Mouse (Mus musculus) G1E (cell line): ENCODE data around the gene Rora. TPM values are rescaled to one million over a fixed set of nuclear protein-coding genes. Genes with fewer than 3 reads are reported as not detected.

ENCODE experiments used
- ATAC-seq: 2 replicates; pipeline ENCODE4 v1.8.0; 2016; ENCODE audit warnings: mild to moderate bottlenecking; ENCODE audit not compliant: insufficient number of reproducible peaks, poor library complexity, low FRiP score, severe bottlenecking; ENCODE audit errors: extremely low read depth
- DNase-seq: peaks from one replicate; pipeline ENCODE4 v3.0.0; 2012; ENCODE audit warnings: low spot score
- H3K27me3 ChIP-seq: 2 replicates; pipeline ENCODE4 v1.6.1; 2012; ENCODE audit warnings: mild to moderate bottlenecking, low read length, inconsistent platforms; ENCODE audit not compliant: insufficient read depth
- H3K36me3 ChIP-seq: replicated peaks from 2 replicates; pipeline ENCODE3; 2012; ENCODE audit warnings: mild to moderate bottlenecking, inconsistent platforms
- H3K4me1 ChIP-seq: 2 replicates; pipeline ENCODE4 v1.6.1; 2012; ENCODE audit warnings: low read depth, low read length, inconsistent platforms, mixed read lengths; ENCODE audit not compliant: insufficient read depth
- H3K4me3 ChIP-seq: 2 replicates; pipeline ENCODE4 v1.5.1; 2012; ENCODE audit warnings: low read depth, mild to moderate bottlenecking, inconsistent platforms, low read length, moderate library complexity, mixed read lengths
- H3K9me3 ChIP-seq: replicated peaks from 2 replicates; pipeline ENCODE4 v1.6.1; 2012; ENCODE audit warnings: inconsistent platforms
- CTCF ChIP-seq: IDR thresholded peaks from 2 replicates; pipeline ENCODE4 v1.5.1; 2012; ENCODE audit warnings: low read depth, low read length, inconsistent platforms, mixed read lengths
- GATA1 ChIP-seq: IDR thresholded peaks from 2 replicates; pipeline ENCODE4 v1.6.1; 2012; ENCODE audit warnings: borderline replicate concordance, low read length, inconsistent platforms, mixed read lengths
- GATA2 ChIP-seq: IDR thresholded peaks from 2 replicates; pipeline ENCODE4 v1.6.1; 2012; ENCODE audit warnings: low read depth, low read length, inconsistent platforms, borderline replicate concordance
- POLR2AphosphoS5 ChIP-seq: IDR thresholded peaks from 2 replicates; pipeline ENCODE4 v1.6.1; 2012; ENCODE audit warnings: low read depth, low read length, inconsistent platforms; ENCODE audit not compliant: insufficient replicate concordance
- TAL1 ChIP-seq: conservative IDR thresholded peaks from 2 replicates; pipeline ENCODE4 v1.6.1; 2012; ENCODE audit warnings: low read depth, low read length, inconsistent platforms, mixed read lengths
- polyA plus RNA-seq: library from polyadenylated mRNA; stranded (reverse); fragments of >175 nt; gene quantifications from 2 replicates; pipeline ENCODE4 v1.2.3, GENCODE M21; 2012
- total RNA-seq, 2 experiments: library from RNA; stranded (forward) in 1 of 2; stranded (reverse) in 1 of 2; fragments of 200-1000 nt in 1 of 2; fragments of >200 nt in 1 of 2; fragmentation: Nextera tagmentation in 1 of 2; gene quantifications; 2 replicates each; pipeline ENCODE4 v1.2.3; 2014 to 2017

Gene Rora
- total and polyA plus RNA-seq, 3 experiments, result 0.11 TPM; not detected in 2

DNA sequence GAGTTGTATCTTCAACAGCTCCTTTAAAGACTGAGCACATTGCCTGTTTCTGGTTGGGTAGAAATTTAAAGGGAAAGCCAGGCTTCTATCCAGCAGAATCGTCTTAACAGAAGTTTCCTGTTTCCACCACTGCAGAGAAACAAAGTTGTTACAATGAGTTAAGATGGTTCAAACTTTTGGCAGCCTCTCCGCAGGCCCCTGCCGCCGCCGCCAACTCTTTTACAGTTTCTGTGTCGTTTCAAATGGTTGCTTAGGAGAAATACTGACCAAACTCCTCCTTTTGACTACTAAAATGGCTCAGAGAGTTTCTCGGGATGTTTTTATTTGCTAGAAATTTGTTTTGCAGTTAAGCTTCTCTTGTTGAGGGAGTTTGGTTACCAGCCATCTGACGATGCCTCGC, 647.9 kb downstream of the Rora start:
- Histone ChIP-seq H3K9me3 (no peaks in the 10 kb centered on the region), H3K4me3 (no peak overlapping the region), H3K4me1 (no peaks in the 10 kb centered on the region), H3K27me3 (no peaks in the 10 kb centered on the region), H3K36me3 (no peaks in the 10 kb centered on the region)
- DNase-seq (no peak), ATAC-seq (no peak)
- no peak for TF ChIP-seq GATA1
- TF ChIP-seq CTCF, result no peak
- TF ChIP-seq TAL1, result no peak
- no peak for TF ChIP-seq POLR2AphosphoS5
- TF ChIP-seq GATA2, result no peak

DNA sequence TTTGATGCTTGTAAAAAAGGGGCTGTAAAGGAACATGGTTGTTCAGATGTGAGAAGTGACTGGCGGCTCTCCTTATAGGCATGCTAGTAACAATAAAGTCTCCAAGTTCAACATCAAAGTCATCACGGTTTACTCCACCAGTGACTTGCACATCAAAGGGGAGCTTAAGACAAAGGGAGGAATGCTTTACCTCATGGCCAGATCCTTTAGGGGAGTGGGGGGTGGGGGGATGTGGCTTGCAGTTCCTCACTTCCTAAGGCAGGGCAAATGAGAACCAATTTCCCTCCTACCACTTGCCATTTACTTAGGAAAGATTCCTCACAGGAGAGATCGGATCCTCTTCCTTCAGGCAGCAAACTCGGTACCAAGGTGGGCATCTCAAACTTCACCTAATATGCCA, 648.4 kb downstream of the Rora start:
- no peak overlapping the region for H3K4me3 ChIP-seq
- H3K9me3 ChIP-seq, result no peaks in the 10 kb centered on the region
- no peak for TF ChIP-seq CTCF
- no peak for TF ChIP-seq POLR2AphosphoS5
- no peak for TF ChIP-seq GATA1
- TF ChIP-seq TAL1, result no peak
- no peak for TF ChIP-seq GATA2
- H3K4me1 ChIP-seq, result no peaks in the 10 kb centered on the region
- no peak for ATAC-seq
- H3K27me3 ChIP-seq, result no peaks in the 10 kb centered on the region
- no peaks in the 10 kb centered on the region for H3K36me3 ChIP-seq
- DNase-seq, result no peak

GRCm38 (mm10) chr9:69302846-69303245, 649.3 kb downstream of the Rora start:
- TF ChIP-seq POLR2AphosphoS5, result no peak
- TF ChIP-seq CTCF, result no peak
- no peak for TF ChIP-seq GATA1
- no peak for TF ChIP-seq TAL1
- no peak for TF ChIP-seq GATA2
- Histone ChIP-seq H3K4me1 (no peaks in the 10 kb centered on the region), H3K36me3 (no peaks in the 10 kb centered on the region), H3K27me3 (no peaks in the 10 kb centered on the region), H3K4me3 (no peak overlapping the region), H3K9me3 (no peaks in the 10 kb centered on the region)
- no peak for ATAC-seq
- no peak for DNase-seq

DNA sequence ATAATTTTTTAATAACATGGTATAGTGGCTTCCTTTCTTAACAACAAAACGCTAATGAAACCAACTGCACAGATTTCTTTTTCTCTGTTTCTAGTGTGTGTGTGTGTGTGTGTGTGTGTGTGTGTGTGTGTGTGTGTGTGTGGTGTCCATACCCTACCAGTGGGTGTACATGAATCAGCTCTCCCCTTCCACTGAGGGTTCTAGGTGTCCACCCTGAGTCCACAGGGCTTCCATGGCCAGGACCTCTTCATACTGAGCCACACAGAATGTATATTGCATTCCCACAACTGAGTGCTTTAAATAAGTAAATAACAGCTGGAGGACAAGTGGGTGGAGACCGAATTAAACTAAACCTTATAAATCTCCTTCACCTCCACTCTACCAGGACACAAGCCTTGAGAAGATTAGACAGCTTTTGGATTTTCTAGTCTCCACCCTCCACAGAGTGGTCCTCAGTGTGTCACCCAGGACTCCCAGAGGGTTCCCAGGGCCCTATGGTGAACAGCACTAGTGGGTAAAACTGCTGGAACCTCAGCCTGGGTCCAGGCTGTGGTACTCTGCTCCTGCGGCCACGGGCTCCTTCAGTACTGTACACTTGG, 649.9 kb downstream of the Rora start:
- H3K9me3 ChIP-seq, result no peaks in the 10 kb centered on the region
- no peak overlapping the region for H3K4me3 ChIP-seq
- TF ChIP-seq GATA2 (no peak), POLR2AphosphoS5 (no peak), TAL1 (no peak), CTCF (no peak), GATA1 (no peak)
- H3K4me1 ChIP-seq, result no peaks in the 10 kb centered on the region
- no peaks in the 10 kb centered on the region for H3K36me3 ChIP-seq
- no peaks in the 10 kb centered on the region for H3K27me3 ChIP-seq
- no peak for DNase-seq
- ATAC-seq, result no peak

- no peak for DNase-seq
- Histone ChIP-seq H3K27me3 (no peaks in the 10 kb centered on the region), H3K9me3 (no peaks in the 10 kb centered on the region), H3K4me1 (no peaks in the 10 kb centered on the region), H3K4me3 (no peak overlapping the region), H3K36me3 (no peaks in the 10 kb centered on the region)
- TF ChIP-seq TAL1, result no peak
- ATAC-seq, result no peak
These were observed 650.4 kb downstream of the Rora start for GRCm38 (mm10) chr9:69303962-69304361.

GRCm38 (mm10) chr9:69304492-69304891, 650.9 kb downstream of the Rora start:
- no peak for TF ChIP-seq TAL1
- TF ChIP-seq CTCF, result no peak
- TF ChIP-seq POLR2AphosphoS5, result no peak
- no peak for TF ChIP-seq GATA2
- TF ChIP-seq GATA1, result no peak
- no peaks in the 10 kb centered on the region for H3K4me1 ChIP-seq
- H3K4me3 ChIP-seq, result no peak overlapping the region
- ATAC-seq, result no peak
- no peak for DNase-seq
- H3K27me3 ChIP-seq, result no peaks in the 10 kb centered on the region
- no peaks in the 10 kb centered on the region for H3K36me3 ChIP-seq
- no peaks in the 10 kb centered on the region for H3K9me3 ChIP-seq

DNA sequence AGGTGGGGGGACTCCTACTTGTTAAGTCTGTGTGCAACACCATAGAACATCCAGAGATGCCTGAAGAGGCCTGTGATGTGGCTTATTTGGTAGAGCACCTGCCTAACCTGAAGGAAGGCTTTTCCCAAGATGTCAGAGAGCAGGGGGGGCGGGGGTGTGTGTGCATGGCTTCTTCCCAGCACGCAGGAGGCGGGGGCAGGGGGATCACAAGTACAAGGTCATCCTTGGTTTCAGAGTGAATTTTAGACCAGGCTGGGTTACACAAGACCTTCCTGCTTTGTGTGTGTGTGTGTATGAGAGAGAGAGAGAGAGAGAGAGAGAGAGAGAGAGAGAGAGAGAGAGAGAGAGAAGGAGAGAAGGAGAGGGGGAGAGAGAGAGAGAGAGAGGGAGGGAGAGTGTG, 651.4 kb downstream of the Rora start:
- DNase-seq, result no peak

More for the DNA sequence above, 651.4 kb downstream of the Rora start:
- no peaks in the 10 kb centered on the region for H3K9me3 ChIP-seq
- no peak overlapping the region for H3K4me3 ChIP-seq
- no peak for TF ChIP-seq CTCF
- no peak for TF ChIP-seq GATA2
- TF ChIP-seq TAL1, result no peak
- TF ChIP-seq GATA1, result no peak
- no peaks in the 10 kb centered on the region for H3K27me3 ChIP-seq
- no peaks in the 10 kb centered on the region for H3K36me3 ChIP-seq
- ATAC-seq, result no peak
- no peaks in the 10 kb centered on the region for H3K4me1 ChIP-seq
